Mouse (Mus musculus) midbrain, postnatal 0 days (tissue): ENCODE results near the gene Cpz. TPM values are rescaled to one million over a fixed set of nuclear protein-coding genes. Genes with fewer than 3 reads are reported as not detected.
A peak's percentile ranks its signal among the peaks of the same experiment; 100 is the strongest.

Experiments
- ATAC-seq: fragments of 200-750 bp; cut with Nextera tagmentation; 2 replicates; pipeline ENCODE4 v1.8.0; 2017; ENCODE audit warnings: moderate number of reproducible peaks, mild to moderate bottlenecking, moderate TSS enrichment, moderate library complexity; ENCODE audit not compliant: low FRiP score
- DNase-seq: peaks from one replicate; pipeline ENCODE4 v3.0.0-alpha.2; 2015; ENCODE audit warnings: low spot score
- H3K27ac ChIP-seq: fragments of 300-500 bp; sonication (generic); 2 replicates; pipeline ENCODE4 v1.5.1; 2014; ENCODE audit warnings: low read depth, mild to moderate bottlenecking, low read length, mixed read lengths
- H3K27me3 ChIP-seq: fragments of 300-500 bp; sonication (generic); 2 replicates; pipeline ENCODE4 v1.6.1; 2014; ENCODE audit warnings: low read length, control low read depth, mixed read lengths; ENCODE audit not compliant: insufficient read depth
- H3K36me3 ChIP-seq: fragments of 300-500 bp; sonication (generic); 2 replicates; pipeline ENCODE4 v1.6.1; 2014; ENCODE audit warnings: low read length, control low read depth, mixed read lengths; ENCODE audit not compliant: insufficient read depth
- H3K4me1 ChIP-seq: fragments of 300-500 bp; sonication (generic); 2 replicates; pipeline ENCODE4 v1.6.1; 2014; ENCODE audit warnings: mild to moderate bottlenecking, control low read depth, antibody characterized with exemption, low read length, mixed read lengths; ENCODE audit not compliant: insufficient read depth
- H3K4me2 ChIP-seq: fragments of 300-500 bp; sonication (generic); 2 replicates; pipeline ENCODE4 v1.6.1; 2014; ENCODE audit warnings: low read depth, mild to moderate bottlenecking, low read length, mixed read lengths; ENCODE audit not compliant: poor library complexity, severe bottlenecking
- H3K4me3 ChIP-seq: fragments of 300-500 bp; sonication (generic); 2 replicates; pipeline ENCODE4 v1.5.1; 2014; ENCODE audit warnings: low read depth, mild to moderate bottlenecking, low read length, moderate library complexity
- H3K9ac ChIP-seq: fragments of 300-500 bp; sonication (generic); replicated peaks from 2 replicates; pipeline ENCODE4 v1.6.1; 2014; ENCODE audit warnings: mild to moderate bottlenecking, low read length, moderate library complexity, mixed read lengths; ENCODE audit not compliant: poor library complexity, severe bottlenecking
- H3K9me3 ChIP-seq: fragments of 300-500 bp; sonication (generic); 2 replicates; pipeline ENCODE4 v1.6.1; 2016; ENCODE audit warnings: low read length, control low read depth
- CTCF ChIP-seq: IDR thresholded peaks from 2 replicates; pipeline ENCODE4 v1.5.1; 2016; ENCODE audit warnings: antibody characterized with exemption, mild to moderate bottlenecking
- WGBS: fragments of 180-500 bp; shearing (Covaris S2); extraction: QIAGEN DNeasy Blood & Tissue Kit; methylation state at CpG from one replicate; pipeline ENCODE4 v1.1.7; 2014; 5-methylcytosine and 5-hydroxymethylcytosine counted together
- polyA plus RNA-seq: library from polyadenylated mRNA; unstranded; fragments of >200 nt; fragmentation: Nextera tagmentation; extraction: Ambion mirVana; gene quantifications from 2 replicates; pipeline ENCODE4 v1.2.1, GENCODE M21; 2015
- total RNA-seq: library from RNA; depleted of rRNA; stranded (reverse); fragments of >200 nt; gene quantifications from 2 replicates; pipeline ENCODE4 v1.2.3, GENCODE M21; 2014

The Cpz gene
- total and polyA plus RNA-seq, 2 experiments from 2014 or later, result 1.7 to 8.9 TPM

- Histone ChIP-seq H3K9me3 (no peaks in the 10 kb centered on the region), H3K9ac (no peak overlapping the region), H3K4me1 (no peaks in the 10 kb centered on the region), H3K4me3 (no peak overlapping the region), H3K4me2 (no peak overlapping the region), H3K27me3 (no peaks in the 10 kb centered on the region; the same call in 1 of the 2 replicates), H3K36me3 (no peaks in the 10 kb centered on the region), H3K27ac (no peak overlapping the region)
- no peak for TF ChIP-seq CTCF
- DNase-seq, result no peak
- ATAC-seq, result no peak
- WGBS, result 69% methylated on average over 1 of the region's 1 CpGs
Measured at GRCm38 (mm10) chr5:35537474-35537873, 12.0 kb upstream of the Cpz start.

GRCm38 (mm10) chr5:35536271-35536670 is 10.8 kb upstream of the Cpz start:
- Histone ChIP-seq H3K4me2 (no peak overlapping the region), H3K9me3 (no peaks in the 10 kb centered on the region), H3K27ac (no peak overlapping the region), H3K4me3 (no peak overlapping the region), H3K9ac (no peak overlapping the region), H3K27me3 (no peaks in the 10 kb centered on the region; the same call in 1 of the 2 replicates), H3K36me3 (no peaks in the 10 kb centered on the region), H3K4me1 (no peaks in the 10 kb centered on the region)
- WGBS, result 64% methylated on average over 3 of the region's 3 CpGs
- peak; percentile 38 for DNase-seq
- TF ChIP-seq CTCF, result peak; percentile 57
- no peak for ATAC-seq

- no peak overlapping the region for H3K27ac ChIP-seq
- DNase-seq, result no peak
- peaks cover 1% of the 10 kb centered on the region; the same call in 1 of the 2 replicates for H3K27me3 ChIP-seq
- H3K9me3 ChIP-seq, result no peaks in the 10 kb centered on the region
- H3K9ac ChIP-seq, result no peak overlapping the region
- TF ChIP-seq CTCF, result no peak
- no peak for ATAC-seq
- H3K4me1 ChIP-seq, result no peaks in the 10 kb centered on the region
- no peak overlapping the region for H3K4me2 ChIP-seq
- H3K36me3 ChIP-seq, result no peaks in the 10 kb centered on the region
- WGBS, result 17% methylated on average over 10 of the region's 10 CpGs
- H3K4me3 ChIP-seq, result no peak overlapping the region
Measured at GRCm38 (mm10) chr5:35531586-35531985, 6.1 kb upstream of the Cpz start.

- ATAC-seq (no peak), DNase-seq (peak; percentile 56)
- 13% methylated on average over 4 of the region's 4 CpGs for WGBS
- H3K27me3 ChIP-seq, result peaks cover 12% of the 10 kb centered on the region
- H3K4me1 ChIP-seq, result no peaks in the 10 kb centered on the region
- TF ChIP-seq CTCF, result peak; percentile 68
- H3K27ac ChIP-seq, result no peak overlapping the region
- H3K4me2 ChIP-seq, result no peak overlapping the region
- H3K9ac ChIP-seq, result no peak overlapping the region
- no peaks in the 10 kb centered on the region for H3K36me3 ChIP-seq
- no peaks in the 10 kb centered on the region for H3K9me3 ChIP-seq
- no peak overlapping the region for H3K4me3 ChIP-seq
Measured at GRCm38 (mm10) chr5:35530442-35530841, 4.9 kb upstream of the Cpz start.

DNA sequence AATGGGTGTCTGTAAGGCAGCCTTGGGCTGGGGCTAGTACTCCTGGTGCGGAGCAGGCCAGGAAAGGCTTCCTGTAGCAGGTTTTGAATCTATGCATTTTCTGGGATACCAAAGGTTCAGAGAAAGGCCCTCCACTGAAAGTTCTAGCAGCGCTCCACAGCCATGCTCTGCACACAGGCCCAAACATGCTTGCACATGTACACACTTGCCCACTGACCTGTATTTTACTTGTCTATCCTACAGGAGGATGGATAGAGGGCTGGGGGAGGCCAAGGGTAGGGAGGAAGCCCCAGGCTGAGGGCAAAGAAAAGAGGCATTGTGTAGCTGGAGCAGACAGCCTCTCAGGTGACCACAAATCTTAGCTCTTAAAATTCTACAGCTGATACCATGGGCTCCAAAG is 1.1 kb downstream of the Cpz start:
- ATAC-seq (no peak), DNase-seq (no peak)
- H3K27me3 ChIP-seq, result peaks cover 28% of the 10 kb centered on the region
- H3K4me1 ChIP-seq, result no peaks in the 10 kb centered on the region
- H3K9ac ChIP-seq, result no peak overlapping the region
- no peaks in the 10 kb centered on the region for H3K9me3 ChIP-seq
- WGBS, result 81% methylated on average over 2 of the region's 2 CpGs
- H3K4me3 ChIP-seq, result no peak overlapping the region
- no peak overlapping the region for H3K27ac ChIP-seq
- no peaks in the 10 kb centered on the region for H3K36me3 ChIP-seq
- no peak for TF ChIP-seq CTCF
- no peak overlapping the region for H3K4me2 ChIP-seq

DNA sequence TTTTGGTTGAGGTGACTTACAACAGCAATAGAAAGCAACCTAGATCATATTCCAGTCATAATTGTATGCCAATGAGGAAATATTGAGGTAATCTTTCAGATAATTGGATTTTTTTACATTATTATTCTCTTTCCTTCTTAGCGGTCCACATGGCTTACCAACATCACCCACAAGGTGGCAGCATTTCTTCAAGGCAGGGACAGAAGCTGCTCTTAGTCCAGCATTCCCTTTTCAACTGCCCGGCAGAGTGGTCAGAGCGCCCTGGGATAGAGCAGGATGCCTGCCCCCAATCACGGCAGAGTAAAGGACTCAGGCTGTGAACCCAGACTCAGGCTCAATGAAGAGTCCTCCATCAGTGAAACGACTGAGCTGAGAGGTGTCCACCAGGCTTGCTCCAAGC is 1.8 kb downstream of the Cpz start:
- peak; percentile 78 for DNase-seq
- no peaks in the 10 kb centered on the region for H3K4me1 ChIP-seq
- H3K4me2 ChIP-seq, result no peak overlapping the region
- no peaks in the 10 kb centered on the region for H3K36me3 ChIP-seq
- ATAC-seq, result 0 out of 2 replicates have a peak, but pooled peaks have one; percentile 25
- peaks cover 28% of the 10 kb centered on the region for H3K27me3 ChIP-seq
- no peak overlapping the region for H3K4me3 ChIP-seq
- H3K27ac ChIP-seq, result no peak overlapping the region
- H3K9ac ChIP-seq, result no peak overlapping the region
- no peaks in the 10 kb centered on the region for H3K9me3 ChIP-seq
- 0% methylated on average over 5 of the region's 5 CpGs for WGBS
- TF ChIP-seq CTCF, result peak; percentile 94
